13 mouse cellular contexts compared by ENCODE assay signal in the genomic region with DNA sequence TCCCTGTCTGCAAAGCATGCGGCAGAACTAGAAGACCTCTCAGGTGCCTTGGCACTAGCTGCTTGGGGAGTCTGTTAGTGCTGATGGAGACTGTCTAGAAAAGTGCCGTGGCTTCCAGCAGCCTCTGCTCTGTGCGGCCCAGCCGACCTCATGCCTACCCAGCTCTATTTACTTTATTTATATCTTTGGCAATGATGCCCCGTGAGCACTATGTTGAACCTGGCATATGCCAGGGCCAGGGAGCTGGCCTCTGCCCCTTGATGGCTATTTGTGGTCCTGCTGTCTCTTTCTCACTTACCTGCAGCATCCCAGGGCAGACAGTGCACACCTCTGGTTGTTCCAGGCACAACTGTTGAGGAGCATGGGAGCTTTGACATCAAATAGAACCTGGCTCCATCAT. TPM values are rescaled to one million over a fixed set of nuclear protein-coding genes. Genes with fewer than 3 reads are reported as not detected.
"Had no signal": no experiment of that assay in that cellular context is flagged by ENCODE, and none has a peak within 500 bp of the region (broad histone marks: within the 10 kb centered on the region; RNA-seq: fewer than 3 reads in every experiment).

No protein-coding gene starts in this region.

- DNase-seq: forebrain, postnatal 0 days; heart, adult 11 months; heart, adult 2 months; heart, postnatal 14 days; heart, postnatal 36 days; kidney, adult 18-20 months; kidney, adult 8-10 months; kidney, postnatal 10 days; kidney, postnatal 25 days; kidney, postnatal 4 days; liver; liver, embryonic 13.5 days had no signal

RNA-seq across cellular contexts. Expression of a gene that starts 31.1 kb away (rescaled TPM):
- total RNA-seq: hematopoietic stem cell, adult 5-6 weeks had no signal
